Mouse (Mus musculus) midbrain, embryonic 16.5 days (tissue): ENCODE results near the gene Gm20388. TPM values are rescaled to one million over a fixed set of nuclear protein-coding genes. Genes with fewer than 3 reads are reported as not detected.

Experiments
- ATAC-seq: fragments of 200-750 bp; cut with Nextera tagmentation; 2 replicates; pipeline ENCODE4 v1.8.0; 2017; ENCODE audit warnings: moderate TSS enrichment
- H3K27ac ChIP-seq: fragments of 300-500 bp; sonication (generic); 2 replicates; pipeline ENCODE4 v1.5.1; 2014; ENCODE audit warnings: mild to moderate bottlenecking, low read length, mixed read lengths
- H3K27me3 ChIP-seq: fragments of 300-500 bp; sonication (generic); 2 replicates; pipeline ENCODE4 v1.6.1; 2014; ENCODE audit warnings: low read depth, low read length, mixed read lengths; ENCODE audit not compliant: control insufficient read depth, insufficient read depth
- H3K36me3 ChIP-seq: fragments of 300-500 bp; sonication (generic); 2 replicates; pipeline ENCODE4 v1.6.1; 2014; ENCODE audit warnings: mild to moderate bottlenecking, low read length, moderate library complexity, mixed read lengths; ENCODE audit not compliant: control insufficient read depth, insufficient read depth
- H3K4me1 ChIP-seq: fragments of 300-500 bp; sonication (generic); 2 replicates; pipeline ENCODE4 v1.6.1; 2014; ENCODE audit warnings: mild to moderate bottlenecking, low read length, mixed read lengths; ENCODE audit not compliant: control insufficient read depth, insufficient read depth
- H3K4me2 ChIP-seq: fragments of 300-500 bp; sonication (generic); 2 replicates; pipeline ENCODE4 v1.6.1; 2014; ENCODE audit warnings: mild to moderate bottlenecking, low read length, mixed read lengths
- H3K4me3 ChIP-seq: fragments of 300-500 bp; sonication (generic); 2 replicates; pipeline ENCODE4 v1.5.1; 2014; ENCODE audit warnings: low read depth, mild to moderate bottlenecking, low read length, moderate library complexity, mixed read lengths
- H3K9ac ChIP-seq: fragments of 300-500 bp; sonication (generic); 2 replicates; pipeline ENCODE4 v1.6.1; 2014; ENCODE audit warnings: low read depth, low read length, mixed read lengths
- H3K9me3 ChIP-seq: fragments of 300-500 bp; sonication (generic); replicated peaks from 2 replicates; pipeline ENCODE4 v1.6.1; 2014; ENCODE audit warnings: mild to moderate bottlenecking, low read length, mixed read lengths; ENCODE audit not compliant: control insufficient read depth, poor library complexity, severe bottlenecking
- WGBS: fragments of 180-500 bp; shearing (Covaris S2); extraction: QIAGEN DNeasy Blood & Tissue Kit; methylation state at CpG from one replicate; pipeline ENCODE4 v1.1.7; 2014; 5-methylcytosine and 5-hydroxymethylcytosine counted together
- polyA plus RNA-seq: library from polyadenylated mRNA; unstranded; fragments of >200 nt; fragmentation: Nextera tagmentation; extraction: Ambion mirVana; gene quantifications from 2 replicates; pipeline ENCODE4 v1.2.1, GENCODE M21; 2015

The Gm20388 gene
- polyA plus RNA-seq, 1 experiment from 2014 or later: 7.5 TPM

- Histone ChIP-seq H3K9ac (no peak overlapping the region), H3K27me3 (no peaks in the 10 kb centered on the region), H3K36me3 (no peaks in the 10 kb centered on the region), H3K4me3 (no peak overlapping the region), H3K9me3 (no peaks in the 10 kb centered on the region), H3K4me2 (no peak overlapping the region), H3K4me1 (no peaks in the 10 kb centered on the region), H3K27ac (no peak overlapping the region)
- ATAC-seq: no peak
- 91% methylated on average over 6 of the region's 6 CpGs for WGBS
Observed at GRCm38 (mm10) chr8:121446862-121447261, 1536.2 kb downstream of the Gm20388 start.

DNA sequence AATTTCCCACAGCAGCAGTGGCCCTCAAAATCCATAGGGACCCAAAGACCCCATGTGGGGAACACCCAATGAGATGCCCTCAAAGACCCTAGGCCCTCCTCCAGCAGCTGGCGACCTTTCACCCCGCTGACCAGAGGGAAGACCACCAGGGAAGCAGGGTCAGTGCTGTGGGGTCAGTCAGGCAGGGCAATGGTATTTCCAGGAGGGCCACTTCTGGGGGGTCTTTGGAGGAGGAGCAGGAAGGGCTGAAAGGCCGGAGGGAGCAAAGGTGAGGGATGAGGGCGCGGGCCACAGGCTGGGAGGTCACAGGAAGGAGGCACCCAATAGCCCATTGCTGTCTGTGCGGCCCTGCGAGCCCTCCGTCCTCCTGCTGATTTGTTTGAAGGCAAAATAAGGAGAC is 1539.6 kb downstream of the Gm20388 start:
- ATAC-seq: no peak
- WGBS: 64% methylated on average over 8 of the region's 8 CpGs
- no peaks in the 10 kb centered on the region for H3K36me3 ChIP-seq
- H3K4me2 ChIP-seq: no peak overlapping the region
- no peaks in the 10 kb centered on the region for H3K9me3 ChIP-seq
- no peak overlapping the region for H3K9ac ChIP-seq
- H3K27ac ChIP-seq: no peak overlapping the region
- H3K27me3 ChIP-seq: no peaks in the 10 kb centered on the region
- no peaks in the 10 kb centered on the region for H3K4me1 ChIP-seq
- no peak overlapping the region for H3K4me3 ChIP-seq

DNA sequence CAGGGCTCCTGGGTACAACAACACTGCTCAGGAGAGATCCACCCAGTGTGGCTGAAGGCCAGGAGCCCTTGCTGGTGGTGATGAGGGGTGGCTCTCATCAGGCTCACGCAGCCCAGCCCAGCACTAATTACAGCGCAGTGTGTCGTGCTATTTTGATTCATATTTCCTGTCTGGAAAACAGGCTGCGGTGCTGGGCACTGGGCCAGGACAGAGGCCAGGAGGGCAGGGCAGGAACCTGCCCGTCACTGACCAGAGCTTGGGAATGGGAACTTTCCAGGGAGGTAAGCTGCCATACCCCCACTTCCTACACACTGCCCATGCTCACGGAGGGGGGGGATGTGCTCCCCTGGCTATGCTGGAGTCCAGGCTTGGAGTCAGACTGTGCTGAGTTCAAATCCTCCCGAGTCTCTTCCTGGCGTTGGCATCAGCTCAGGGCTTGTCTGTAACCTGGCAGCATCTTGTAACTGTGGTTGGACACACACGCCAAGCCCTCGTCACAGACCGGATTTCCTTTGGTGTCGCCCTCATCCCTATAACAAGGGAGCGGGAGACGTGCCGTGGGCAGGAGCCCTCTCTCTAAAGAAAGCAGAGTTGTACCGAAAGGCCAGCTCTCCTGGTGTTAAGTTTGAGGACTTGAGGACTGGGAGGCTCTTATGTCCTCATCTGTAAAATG is 1540.9 kb downstream of the Gm20388 start:
- no peak for ATAC-seq
- Histone ChIP-seq H3K9ac (no peak overlapping the region), H3K9me3 (no peaks in the 10 kb centered on the region), H3K27me3 (no peaks in the 10 kb centered on the region), H3K27ac (no peak overlapping the region), H3K4me2 (no peak overlapping the region), H3K36me3 (no peaks in the 10 kb centered on the region), H3K4me3 (no peak overlapping the region), H3K4me1 (no peaks in the 10 kb centered on the region)
- 92% methylated on average over 16 of the region's 16 CpGs for WGBS

- no peak overlapping the region for H3K4me2 ChIP-seq
- no peak for ATAC-seq
- no peaks in the 10 kb centered on the region for H3K36me3 ChIP-seq
- no peaks in the 10 kb centered on the region for H3K9me3 ChIP-seq
- H3K27me3 ChIP-seq: no peaks in the 10 kb centered on the region
- H3K27ac ChIP-seq: no peak overlapping the region
- 88% methylated on average over 17 of the region's 17 CpGs for WGBS
- H3K4me3 ChIP-seq: no peak overlapping the region
- no peaks in the 10 kb centered on the region for H3K4me1 ChIP-seq
- H3K9ac ChIP-seq: no peak overlapping the region
Observed at GRCm38 (mm10) chr8:121454737-121455136, 1544.1 kb downstream of the Gm20388 start.

DNA sequence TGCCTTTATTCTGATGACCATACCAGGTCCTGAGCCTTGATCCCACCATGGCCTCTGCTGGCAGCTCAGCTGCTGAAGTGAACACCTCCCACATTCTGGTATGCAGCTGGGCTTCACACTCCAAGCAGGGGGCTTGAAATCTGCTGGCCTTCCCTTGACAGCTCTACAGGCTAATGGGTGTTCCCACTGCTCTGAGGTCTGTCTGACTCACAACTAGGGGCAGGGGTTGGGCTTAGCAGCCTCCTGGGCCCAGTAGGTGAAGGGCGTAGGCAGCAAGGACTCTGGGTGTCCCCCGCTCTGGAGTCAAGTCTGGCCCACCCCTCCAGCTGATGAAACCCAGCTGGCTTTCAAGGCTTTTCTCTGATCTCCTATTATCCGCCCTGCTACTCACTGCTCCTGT is 1550.6 kb downstream of the Gm20388 start:
- H3K4me3 ChIP-seq: no peak overlapping the region
- no peaks in the 10 kb centered on the region for H3K9me3 ChIP-seq
- H3K27ac ChIP-seq: no peak overlapping the region
- no peaks in the 10 kb centered on the region for H3K27me3 ChIP-seq
- no peak overlapping the region for H3K4me2 ChIP-seq
- H3K9ac ChIP-seq: no peak overlapping the region
- WGBS: 65% methylated on average over 3 of the region's 3 CpGs
- ATAC-seq: no peak
- no peaks in the 10 kb centered on the region for H3K4me1 ChIP-seq
- H3K36me3 ChIP-seq: no peaks in the 10 kb centered on the region

GRCm38 (mm10) chr8:121462092-121462491 is 1551.5 kb downstream of the Gm20388 start:
- no peak overlapping the region for H3K4me3 ChIP-seq
- no peak for ATAC-seq
- H3K9ac ChIP-seq: no peak overlapping the region
- no peaks in the 10 kb centered on the region for H3K27me3 ChIP-seq
- no peak overlapping the region for H3K27ac ChIP-seq
- no peaks in the 10 kb centered on the region for H3K9me3 ChIP-seq
- H3K4me2 ChIP-seq: no peak overlapping the region
- H3K4me1 ChIP-seq: no peaks in the 10 kb centered on the region
- H3K36me3 ChIP-seq: no peaks in the 10 kb centered on the region
- WGBS: 85% methylated on average over 3 of the region's 3 CpGs

DNA sequence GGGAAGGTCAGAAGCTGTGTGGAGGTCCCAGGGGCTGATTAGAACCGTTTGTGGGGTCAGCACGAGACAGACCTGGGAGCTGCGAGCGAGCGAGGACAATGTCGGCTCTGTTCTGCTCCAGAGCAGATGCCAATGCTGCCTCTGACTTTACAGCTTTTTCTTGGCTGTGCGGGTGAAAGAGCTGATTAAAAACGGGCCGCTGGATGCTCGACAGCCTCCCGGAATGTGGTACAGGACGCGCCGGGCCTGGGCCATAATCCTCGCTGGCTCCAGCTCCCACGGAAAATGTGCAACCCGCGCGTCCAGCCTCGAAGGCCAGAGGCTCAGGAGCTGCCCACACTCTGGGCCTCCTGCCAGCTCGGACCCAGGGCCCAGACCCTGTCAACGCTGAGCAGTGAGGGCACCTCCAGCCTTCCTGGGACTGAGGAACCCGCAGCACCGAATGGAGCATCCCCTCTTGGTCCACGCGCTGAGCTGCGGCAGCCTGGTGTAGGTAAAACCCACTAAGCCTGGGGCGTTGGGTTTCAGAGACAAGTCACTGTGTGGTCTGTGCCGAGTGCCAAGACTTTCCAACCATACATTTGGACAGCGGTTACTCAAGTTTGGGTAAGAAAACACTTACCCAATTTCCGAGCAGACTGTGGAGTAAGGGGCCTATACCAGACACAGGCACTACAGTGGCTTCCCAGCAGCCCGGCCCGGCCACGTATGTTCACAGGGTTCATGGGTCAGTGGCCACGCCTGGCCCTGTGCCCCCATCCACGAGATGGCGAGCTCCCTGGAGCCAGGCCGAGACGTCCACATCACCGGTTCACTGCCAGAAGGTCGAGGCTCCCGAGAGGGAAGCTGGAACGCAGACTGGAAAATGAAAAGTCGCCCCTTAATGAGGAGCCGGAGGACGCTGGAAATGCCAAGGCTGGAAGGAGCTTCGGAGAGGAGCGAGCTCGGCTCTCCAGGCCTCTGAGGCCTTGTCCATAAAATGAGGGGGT is 1557.7 kb downstream of the Gm20388 start:
- 71% methylated on average over 49 of the region's 49 CpGs for WGBS
- H3K36me3 ChIP-seq: no peaks in the 10 kb centered on the region
- H3K27ac ChIP-seq: no peak overlapping the region
- no peak overlapping the region for H3K4me2 ChIP-seq
- no peaks in the 10 kb centered on the region for H3K9me3 ChIP-seq
- no peak overlapping the region for H3K4me3 ChIP-seq
- no peak overlapping the region for H3K9ac ChIP-seq
- no peaks in the 10 kb centered on the region for H3K4me1 ChIP-seq
- peaks cover 3% of the 10 kb centered on the region; the same call in 1 of the 2 replicates for H3K27me3 ChIP-seq
- no peak for ATAC-seq

GRCm38 (mm10) chr8:121474161-121474897 is 1563.7 kb downstream of the Gm20388 start:
- Histone ChIP-seq H3K4me1 (peaks cover 3% of the 10 kb centered on the region; the same call in 1 of the 2 replicates), H3K27ac (no peak overlapping the region), H3K9me3 (no peaks in the 10 kb centered on the region), H3K9ac (no peak overlapping the region), H3K4me2 (no peak overlapping the region), H3K36me3 (no peaks in the 10 kb centered on the region), H3K27me3 (peaks cover 28% of the 10 kb centered on the region), H3K4me3 (no peak overlapping the region)
- no peak for ATAC-seq
- WGBS: 17% methylated on average over 25 of the region's 25 CpGs
